Mouse (Mus musculus) embryonic fibroblast, embryonic 13.5 days (primary cell): Measurements from ENCODE around the gene Bicral.

Experiments used
- CTCF ChIP-seq: IDR thresholded peaks from 2 replicates; pipeline ENCODE4 v1.5.1; 2011; ENCODE audit warnings: mild to moderate bottlenecking, control low read depth, low read length, moderate library complexity, borderline replicate concordance; ENCODE audit not compliant: insufficient read depth
- POLR2A ChIP-seq: IDR thresholded peaks from 2 replicates; pipeline ENCODE4 v1.6.1; 2011; ENCODE audit warnings: low read depth, mild to moderate bottlenecking, control low read depth, low read length, moderate library complexity

DNA sequence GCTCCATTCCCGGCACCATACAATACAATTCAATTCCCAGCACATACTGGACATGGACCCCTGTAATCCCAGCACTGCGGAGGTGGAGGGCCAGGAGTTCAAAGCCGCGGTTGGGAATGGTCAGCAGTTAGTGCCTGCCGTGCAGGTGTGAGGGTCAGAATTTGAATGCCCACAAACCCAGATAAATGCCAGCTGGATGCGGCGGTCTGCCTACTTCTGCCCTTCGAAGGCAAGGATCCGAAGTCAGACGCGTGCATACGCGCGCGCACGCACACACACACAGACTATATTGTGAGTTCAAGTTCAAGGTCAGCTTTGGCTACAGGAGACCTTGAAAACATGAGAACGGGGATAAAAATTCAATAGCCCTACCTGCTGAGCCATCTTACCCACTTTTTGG lies 86.7 kb downstream of the Bicral start:
- TF ChIP-seq POLR2A = no peak
- TF ChIP-seq CTCF = no peak
